Mouse (Mus musculus) heart, embryonic 11.5 days (tissue): ENCODE results near the gene 2010111I01Rik. TPM values are rescaled to one million over a fixed set of nuclear protein-coding genes. Genes with fewer than 3 reads are reported as not detected.

Experiments used
- ATAC-seq: fragments of 200-750 bp; cut with Nextera tagmentation; replicated peaks from 2 replicates; pipeline ENCODE4 v1.8.0; 2017; ENCODE audit warnings: moderate library complexity; ENCODE audit not compliant: insufficient number of reproducible peaks, low FRiP score, low TSS enrichment
- H3K27ac ChIP-seq: fragments of 300-500 bp; sonication (generic); 2 replicates; pipeline ENCODE4 v1.5.1; 2014; ENCODE audit warnings: mild to moderate bottlenecking, low read depth, low read length
- H3K27me3 ChIP-seq: fragments of 300-500 bp; sonication (generic); 2 replicates; pipeline ENCODE4 v1.6.1; 2014; ENCODE audit warnings: mild to moderate bottlenecking, low read length, mixed read lengths; ENCODE audit not compliant: control insufficient read depth, insufficient read depth
- H3K36me3 ChIP-seq: fragments of 300-500 bp; sonication (generic); 2 replicates; pipeline ENCODE4 v1.6.1; 2014; ENCODE audit warnings: mild to moderate bottlenecking, low read length, moderate library complexity, mixed read lengths; ENCODE audit not compliant: control insufficient read depth, insufficient read depth
- H3K4me1 ChIP-seq: fragments of 300-500 bp; sonication (generic); 2 replicates; pipeline ENCODE4 v1.6.1; 2014; ENCODE audit warnings: low read length; ENCODE audit not compliant: control insufficient read depth, insufficient read depth
- H3K4me2 ChIP-seq: fragments of 300-500 bp; sonication (generic); 2 replicates; pipeline ENCODE4 v1.6.1; 2014; ENCODE audit warnings: mild to moderate bottlenecking, moderate library complexity
- H3K4me3 ChIP-seq: fragments of 300-500 bp; sonication (generic); 2 replicates; pipeline ENCODE4 v1.5.1; 2014; ENCODE audit warnings: low read depth, low read length
- H3K9ac ChIP-seq: fragments of 300-500 bp; sonication (generic); 2 replicates; pipeline ENCODE4 v1.6.1; 2014; ENCODE audit warnings: mild to moderate bottlenecking, low read depth, low read length, moderate library complexity
- H3K9me3 ChIP-seq: fragments of 300-500 bp; sonication (generic); replicated peaks from 2 replicates; pipeline ENCODE4 v1.6.1; 2016; ENCODE audit warnings: low read length; ENCODE audit not compliant: control insufficient read depth
- WGBS: fragments of 180-500 bp; shearing (Covaris S2); extraction: QIAGEN DNeasy Blood & Tissue Kit; methylation state at CpG from one replicate; pipeline ENCODE4 v1.1.7; 2014; ENCODE audit not compliant: insufficient replicate concordance; 5-methylcytosine and 5-hydroxymethylcytosine counted together
- polyA plus RNA-seq: library from polyadenylated mRNA; unstranded; fragments of >200 nt; fragmentation: Nextera tagmentation; extraction: Ambion mirVana; gene quantifications from 2 replicates; pipeline ENCODE4 v1.2.1, GENCODE M21; 2014

2010111I01Rik gene
- polyA plus RNA-seq, 1 experiment from 2014 or later, result 58.9 TPM

DNA sequence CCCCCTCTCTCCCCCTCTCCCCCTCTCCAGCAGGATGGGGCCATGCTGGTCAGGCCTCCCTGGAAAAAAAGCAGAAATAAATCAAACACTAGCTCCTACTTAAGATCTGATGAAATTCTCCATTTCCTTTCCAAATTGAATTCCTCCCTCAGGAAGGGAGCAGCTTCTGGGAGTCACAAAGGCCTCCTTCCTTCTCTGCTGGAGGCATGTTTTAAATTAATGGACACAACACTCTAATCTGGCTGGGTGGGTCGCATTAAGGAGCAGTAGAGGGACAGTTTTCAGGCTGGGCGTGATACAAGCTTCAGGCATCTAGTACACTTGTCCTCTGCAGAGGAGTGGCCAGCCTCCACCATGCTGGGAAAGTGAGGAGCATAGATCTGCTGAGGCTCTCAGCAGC lies 188.7 kb downstream of the 2010111I01Rik start:
- H3K4me1 ChIP-seq, result peaks cover 4% of the 10 kb centered on the region; the same call in 1 of the 2 replicates
- H3K4me2 ChIP-seq, result no peak overlapping the region
- H3K27me3 ChIP-seq, result no peaks in the 10 kb centered on the region
- no peak overlapping the region for H3K9ac ChIP-seq
- no peaks in the 10 kb centered on the region for H3K9me3 ChIP-seq
- no peak overlapping the region for H3K4me3 ChIP-seq
- WGBS, result 28% methylated on average over 2 of the region's 2 CpGs
- ATAC-seq, result no peak
- no peaks in the 10 kb centered on the region; the same call in 1 of the 2 replicates for H3K36me3 ChIP-seq
- H3K27ac ChIP-seq, result no peak overlapping the region

DNA sequence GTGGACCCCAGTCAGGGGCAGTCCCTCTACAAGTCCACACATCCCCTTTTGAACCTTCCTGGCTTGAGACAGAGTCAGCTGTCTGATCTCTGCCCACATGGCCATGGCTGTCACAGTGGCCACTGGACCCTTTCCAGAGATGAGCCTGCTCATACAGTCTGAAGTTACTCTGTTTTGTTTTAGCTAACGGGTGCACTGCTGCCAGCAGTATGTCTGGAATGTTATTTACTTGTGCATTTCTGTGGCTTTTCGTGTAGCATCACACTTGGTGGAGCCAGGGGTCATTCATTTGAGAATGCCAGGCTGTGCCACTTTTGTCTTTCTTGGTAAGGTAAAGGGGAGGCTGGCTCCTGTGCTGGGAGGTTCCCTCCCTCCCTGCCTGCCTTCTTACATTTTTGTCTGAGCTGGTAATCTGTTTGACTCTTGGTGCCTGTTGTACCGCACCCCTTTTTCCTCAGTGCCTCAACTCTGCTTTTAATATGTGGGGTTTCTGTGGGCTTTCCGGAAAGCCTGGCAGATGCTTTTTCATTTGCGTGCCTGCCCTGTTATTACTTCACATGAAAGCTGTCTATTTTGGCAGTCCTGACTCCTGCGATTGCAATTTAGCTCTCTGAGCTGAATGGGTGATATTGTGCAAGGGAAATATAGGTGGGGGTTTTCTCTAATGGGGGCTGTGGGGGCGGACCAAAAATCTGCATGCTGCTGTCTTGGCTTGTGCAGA lies 190.3 kb downstream of the 2010111I01Rik start:
- Histone ChIP-seq H3K9me3 (no peaks in the 10 kb centered on the region), H3K27ac (no peak overlapping the region), H3K36me3 (no peaks in the 10 kb centered on the region; the same call in 1 of the 2 replicates), H3K27me3 (no peaks in the 10 kb centered on the region), H3K9ac (no peak overlapping the region), H3K4me1 (peaks cover 4% of the 10 kb centered on the region; the same call in 1 of the 2 replicates), H3K4me3 (no peak overlapping the region), H3K4me2 (no peak overlapping the region)
- no peak for ATAC-seq
- 67% methylated on average over 7 of the region's 7 CpGs for WGBS

DNA sequence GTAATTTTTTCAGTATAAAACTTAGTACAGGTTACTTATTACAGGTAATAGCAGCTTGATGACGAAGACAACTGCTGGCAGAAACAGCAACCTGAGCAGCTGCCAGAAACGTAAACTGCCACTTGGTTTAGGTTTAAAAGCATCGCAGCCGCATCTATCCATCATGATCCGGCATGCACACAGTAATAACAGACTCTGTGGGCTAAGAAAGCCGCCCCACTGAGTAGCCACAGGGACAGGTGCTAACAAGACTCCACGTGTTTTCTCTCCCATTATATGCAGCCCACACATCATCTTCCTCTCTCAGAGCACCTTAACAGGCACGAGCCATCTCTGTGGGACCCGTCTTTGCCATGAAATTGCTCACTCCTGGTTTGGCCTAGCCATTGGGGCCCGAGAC lies 191.6 kb downstream of the 2010111I01Rik start:
- H3K9ac ChIP-seq, result no peak overlapping the region
- no peaks in the 10 kb centered on the region for H3K27me3 ChIP-seq
- H3K36me3 ChIP-seq, result no peaks in the 10 kb centered on the region
- peaks cover 4% of the 10 kb centered on the region; the same call in 1 of the 2 replicates for H3K4me1 ChIP-seq
- H3K9me3 ChIP-seq, result no peaks in the 10 kb centered on the region
- ATAC-seq, result no peak
- H3K4me2 ChIP-seq, result no peak overlapping the region
- H3K4me3 ChIP-seq, result no peak overlapping the region
- 87% methylated on average over 10 of the region's 10 CpGs for WGBS
- H3K27ac ChIP-seq, result no peak overlapping the region

DNA sequence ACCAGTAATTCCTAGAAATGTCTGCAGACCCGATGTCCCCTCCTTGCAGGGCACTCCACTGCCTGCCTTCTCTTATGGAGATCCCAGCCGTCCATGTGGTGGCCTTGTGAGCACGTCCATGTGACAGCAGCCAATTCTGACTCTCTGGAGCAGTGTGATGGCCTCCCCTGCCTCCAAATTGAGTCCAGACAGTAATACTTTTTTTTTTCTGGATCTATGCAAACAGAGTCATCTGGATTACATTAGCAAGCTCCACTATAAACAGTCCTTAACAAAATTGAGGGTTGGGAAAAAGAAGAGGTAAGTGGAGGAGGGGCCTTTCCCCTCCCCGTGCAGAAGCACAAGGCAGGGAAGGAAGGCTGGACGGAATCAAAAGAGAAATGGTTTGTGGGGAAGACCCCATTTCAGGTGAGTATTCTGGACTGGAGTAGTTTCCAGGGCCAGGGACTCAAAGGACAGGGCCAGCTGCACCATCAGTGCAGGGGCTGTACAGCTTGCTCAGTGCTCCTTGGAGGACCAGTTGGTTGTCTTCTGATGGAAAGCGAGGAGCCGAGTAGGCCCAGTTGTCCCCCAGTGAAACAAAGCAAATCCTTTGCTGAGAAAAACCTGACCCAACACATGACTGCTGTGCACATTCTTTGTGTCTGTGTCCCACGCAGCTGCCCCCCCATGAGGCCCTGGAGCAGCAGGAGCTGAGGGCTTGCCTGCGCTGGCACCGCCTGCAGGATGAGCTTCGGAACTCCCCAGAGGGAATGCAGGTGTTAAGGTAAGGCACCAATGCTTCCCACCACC lies 205.8 kb downstream of the 2010111I01Rik start:
- H3K27me3 ChIP-seq, result no peaks in the 10 kb centered on the region
- 72% methylated on average over 11 of the region's 11 CpGs for WGBS
- peaks cover 10% of the 10 kb centered on the region for H3K4me1 ChIP-seq
- no peak overlapping the region for H3K4me2 ChIP-seq
- H3K4me3 ChIP-seq, result no peak overlapping the region
- no peaks in the 10 kb centered on the region for H3K9me3 ChIP-seq
- ATAC-seq, result no peak
- H3K9ac ChIP-seq, result no peak overlapping the region
- H3K27ac ChIP-seq, result no peak overlapping the region
- H3K36me3 ChIP-seq, result no peaks in the 10 kb centered on the region

DNA sequence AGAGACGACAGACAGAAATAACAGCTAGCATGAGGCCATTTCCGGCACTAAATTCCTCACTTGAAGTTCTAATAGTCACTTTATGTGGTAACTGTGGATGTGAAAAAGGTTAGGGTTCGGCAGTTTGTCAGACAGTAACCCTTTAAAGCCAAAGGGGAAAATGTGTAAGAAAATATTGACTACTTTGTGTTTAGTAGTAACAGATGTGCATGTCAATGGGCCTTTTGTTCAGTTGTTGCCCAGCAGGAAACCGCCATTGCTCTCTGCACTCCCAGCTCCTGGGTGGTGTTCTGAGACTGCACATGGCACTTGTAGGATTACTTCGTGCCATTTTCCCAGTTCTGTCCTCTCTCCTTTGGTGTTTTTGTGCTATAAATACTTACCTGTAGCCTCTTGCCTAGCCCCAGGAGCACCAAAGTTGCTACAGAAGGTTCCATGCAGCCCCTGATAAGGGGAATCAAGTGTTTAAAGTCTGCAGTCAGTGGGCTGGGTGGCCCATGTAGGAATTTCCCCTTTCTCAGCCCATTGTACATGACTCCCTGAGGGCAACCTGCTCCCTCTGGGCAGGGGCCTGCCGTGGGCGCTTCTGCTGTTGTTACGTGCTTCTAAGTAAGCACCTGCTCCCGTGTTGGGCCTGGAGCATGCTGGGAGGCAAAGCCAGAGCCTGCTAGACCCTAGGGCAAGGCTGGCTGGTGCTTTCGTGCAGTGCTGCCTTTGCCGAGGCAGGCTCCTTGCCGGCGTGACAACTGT lies 206.8 kb downstream of the 2010111I01Rik start:
- Histone ChIP-seq H3K4me2 (no peak overlapping the region), H3K4me1 (peaks cover 13% of the 10 kb centered on the region), H3K9ac (no peak overlapping the region), H3K4me3 (no peak overlapping the region), H3K27me3 (no peaks in the 10 kb centered on the region), H3K27ac (no peak overlapping the region), H3K36me3 (no peaks in the 10 kb centered on the region), H3K9me3 (no peaks in the 10 kb centered on the region)
- WGBS, result 52% methylated on average over 13 of the region's 13 CpGs
- no peak for ATAC-seq

DNA sequence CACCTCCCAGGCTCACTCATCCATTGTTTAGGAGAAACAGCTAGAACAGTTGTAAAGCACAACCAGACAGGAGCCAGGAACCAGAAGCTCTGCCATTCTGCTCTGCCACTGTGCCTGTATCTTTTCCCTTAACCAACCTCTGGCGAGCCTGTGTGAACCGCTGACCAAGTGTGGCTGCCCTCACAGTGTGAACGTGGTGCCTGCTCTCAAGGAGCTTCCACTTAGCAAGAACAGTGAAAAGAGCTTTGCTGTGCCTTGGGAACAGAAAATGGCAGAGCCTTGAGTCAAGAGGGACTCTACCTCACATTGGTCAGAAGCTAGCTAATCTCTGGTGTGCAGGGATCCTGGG lies 207.4 kb downstream of the 2010111I01Rik start:
- ATAC-seq, result no peak
- H3K4me1 ChIP-seq, result peaks cover 13% of the 10 kb centered on the region
- WGBS, result 86% methylated on average over 3 of the region's 3 CpGs
- H3K9me3 ChIP-seq, result no peaks in the 10 kb centered on the region
- H3K4me2 ChIP-seq, result no peak overlapping the region
- H3K27ac ChIP-seq, result no peak overlapping the region
- no peaks in the 10 kb centered on the region for H3K27me3 ChIP-seq
- H3K9ac ChIP-seq, result no peak overlapping the region
- no peaks in the 10 kb centered on the region for H3K36me3 ChIP-seq
- no peak overlapping the region for H3K4me3 ChIP-seq

DNA sequence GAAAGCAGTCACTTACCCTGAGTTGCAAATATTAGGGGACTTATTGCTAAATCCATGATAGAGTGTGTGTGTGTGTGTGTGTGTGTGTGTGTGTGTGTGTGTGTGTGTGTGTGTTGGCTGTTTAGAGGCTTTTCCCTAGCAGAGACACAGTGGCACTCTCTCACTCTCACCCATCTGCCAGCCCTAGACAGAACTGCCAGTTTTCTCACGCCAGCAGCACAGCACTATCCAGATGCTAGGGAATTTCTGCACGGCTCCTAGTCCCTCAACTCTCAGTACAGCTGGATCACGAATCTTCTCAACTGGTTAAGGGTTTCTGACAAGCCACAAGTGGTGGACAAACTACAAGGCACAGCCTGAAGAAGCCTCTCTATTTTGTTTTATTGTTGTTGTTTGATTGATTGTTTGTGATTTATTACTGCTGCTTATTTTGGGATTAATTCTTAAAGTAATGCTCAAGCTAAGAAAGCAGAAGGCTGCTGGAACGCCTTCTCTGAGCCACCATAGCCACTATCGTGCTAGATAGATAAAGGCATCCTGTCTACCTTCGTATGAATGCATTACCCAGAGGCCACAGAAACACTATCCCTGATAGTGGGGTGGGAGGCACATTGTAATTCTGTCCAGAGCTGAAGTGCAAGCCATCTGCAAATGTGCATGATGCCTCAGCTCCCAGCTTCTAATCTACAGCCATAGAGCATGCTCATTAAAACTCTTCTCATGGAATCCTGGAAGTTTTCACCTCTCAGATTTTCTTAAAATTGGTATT lies 209.7 kb downstream of the 2010111I01Rik start:
- no peak for ATAC-seq

DNA sequence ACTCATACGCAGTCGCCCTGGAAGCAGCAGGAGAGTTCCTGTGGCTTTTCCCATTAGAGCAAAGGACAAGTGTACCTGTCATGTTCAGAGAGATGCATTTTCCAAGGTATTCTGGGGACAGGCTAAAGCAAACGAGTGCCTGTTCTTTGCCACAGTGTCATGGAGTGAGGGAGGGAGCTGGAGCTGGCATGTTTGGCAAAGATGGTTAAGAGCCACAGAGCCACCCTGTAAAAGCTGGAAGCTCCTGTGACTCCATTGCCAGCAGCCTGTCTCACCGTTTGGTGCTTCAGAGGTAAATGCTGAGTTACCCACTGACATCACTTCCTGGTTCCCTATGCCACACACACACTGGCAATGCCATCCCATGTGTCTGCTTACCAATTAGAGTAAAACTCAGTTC lies 211.4 kb downstream of the 2010111I01Rik start:
- Histone ChIP-seq H3K4me1 (peaks cover 13% of the 10 kb centered on the region; the same call in 1 of the 2 replicates), H3K27me3 (no peaks in the 10 kb centered on the region), H3K27ac (no peak overlapping the region), H3K36me3 (no peaks in the 10 kb centered on the region), H3K4me3 (no peak overlapping the region), H3K4me2 (no peak overlapping the region), H3K9ac (no peak overlapping the region), H3K9me3 (no peaks in the 10 kb centered on the region)
- WGBS, result 72% methylated on average over 4 of the region's 4 CpGs
- ATAC-seq, result no peak

More for the DNA sequence above, 209.7 kb downstream of the 2010111I01Rik start:
- Histone ChIP-seq H3K36me3 (no peaks in the 10 kb centered on the region), H3K9me3 (no peaks in the 10 kb centered on the region), H3K4me3 (no peak overlapping the region), H3K4me1 (peaks cover 13% of the 10 kb centered on the region), H3K27ac (no peak overlapping the region), H3K27me3 (no peaks in the 10 kb centered on the region), H3K4me2 (no peak overlapping the region), H3K9ac (no peak overlapping the region)
- 41% methylated on average over 6 of the region's 6 CpGs for WGBS
